8 mouse cellular contexts compared by ENCODE assay signal in genomic region chr12:29290591-29291351, GRCm38 (mm10).
DNase-seq lines count a peak whose midpoint lies in the region; ATAC-seq and TF ChIP-seq lines count a peak whose summit lies in the region.

No protein-coding gene starts in this region.

- no peaks in the 10 kb centered on the region for H3K27me3 ChIP-seq in forebrain, embryonic 13.5 days
- no peaks in the 10 kb centered on the region for H3K27me3 ChIP-seq in heart, postnatal 0 days (ENCODE audit: control insufficient read depth, insufficient read depth, low read length)
- H3K27me3 ChIP-seq in liver, embryonic 14.5 days (ENCODE audit: control insufficient read depth, insufficient read depth, low read length): no peaks in the 10 kb centered on the region
- no peaks in the 10 kb centered on the region for H3K27me3 ChIP-seq in stomach, embryonic 15.5 days (replicated peaks)

- 10% methylated on average over 23 of the region's 23 CpGs for WGBS in forebrain, embryonic 13.5 days
- WGBS in heart, postnatal 0 days: 13% methylated on average over 23 of the region's 23 CpGs
- WGBS in liver, embryonic 14.5 days (ENCODE audit: insufficient replicate concordance): 20% methylated on average over 23 of the region's 23 CpGs
- 7% methylated on average over 23 of the region's 23 CpGs for WGBS in stomach, embryonic 15.5 days

- H3K27ac ChIP-seq in forebrain, embryonic 13.5 days: peak overlapping the region; percentile 83
- peak overlapping the region; percentile 66; the same call in 1 of the 2 replicates for H3K27ac ChIP-seq in heart, postnatal 0 days (ENCODE audit: low read depth)
- no peak overlapping the region for H3K27ac ChIP-seq in liver, embryonic 14.5 days
- H3K27ac ChIP-seq in stomach, embryonic 15.5 days: peak overlapping the region; percentile 75

- H3K36me3 ChIP-seq in forebrain, embryonic 13.5 days (ENCODE audit: poor library complexity, severe bottlenecking): no peaks in the 10 kb centered on the region
- no peaks in the 10 kb centered on the region for H3K36me3 ChIP-seq in heart, postnatal 0 days (replicated peaks; ENCODE audit: control insufficient read depth, insufficient read depth, low read length)
- H3K36me3 ChIP-seq in liver, embryonic 14.5 days (replicated peaks; ENCODE audit: control insufficient read depth, insufficient read depth, low read depth): no peaks in the 10 kb centered on the region
- H3K36me3 ChIP-seq in stomach, embryonic 15.5 days: no peaks in the 10 kb centered on the region

- TF ChIP-seq CTCF in heart, postnatal 0 days (IDR thresholded peaks at IDR 0.05; ENCODE audit: low read depth): no peak
- no peak for TF ChIP-seq CTCF in liver, embryonic 14.5 days (IDR thresholded peaks at IDR 0.05; ENCODE audit: low read depth)

- no peak for TF ChIP-seq EP300 in heart, postnatal 0 days (IDR thresholded peaks at IDR 0.05; ENCODE audit: low read depth)
- TF ChIP-seq EP300 in liver, embryonic 14.5 days (IDR thresholded peaks at IDR 0.05; ENCODE audit: low read depth): no peak

- peak; percentile 63 for DNase-seq in c-Kit-positive CD71-positive TER-119-negative erythroid progenitor cells, embryonic 14.5 days (ENCODE audit: low read depth)
- peak; percentile 98 for DNase-seq in heart, postnatal 0 days (ENCODE audit: low spot score)
- peak; percentile 95 to 98 for DNase-seq in kidney, postnatal 36 days
- DNase-seq in liver, embryonic 14.5 days (ENCODE audit: low read depth in 3 of 3, low spot score in 3 of 3): peak; percentile 60 to 64 (median 63)
- DNase-seq in neural tube, embryonic 10.5 days (ENCODE audit: extremely low spot score, low spot score): peak; percentile 90

- peak; percentile 97 for ATAC-seq in CD4-positive, CD25-positive, alpha-beta regulatory T cell, adult 4 months
- ATAC-seq in forebrain, embryonic 13.5 days: peak; percentile 99
- ATAC-seq in heart, postnatal 0 days (ENCODE audit: insufficient read depth, low read depth): peak; percentile 99
- ATAC-seq in liver, embryonic 14.5 days (ENCODE audit: insufficient read depth): peak; percentile 96
- ATAC-seq in stomach, embryonic 15.5 days (ENCODE audit: insufficient read depth, low FRiP score, low read depth): peak; percentile 99

- H3K4me3 ChIP-seq in forebrain, embryonic 13.5 days: peak overlapping the region; percentile 31
- H3K4me3 ChIP-seq in heart, postnatal 0 days (ENCODE audit: low read depth, low read length): peak overlapping the region; percentile 36
- peak overlapping the region; percentile 26 to 51 for H3K4me3 ChIP-seq in liver, embryonic 14.5 days (ENCODE audit: insufficient read depth in 1 of 2, low read depth in 2 of 2, low read length in 2 of 2)
- peak overlapping the region; percentile 39 for H3K4me3 ChIP-seq in stomach, embryonic 15.5 days (replicated peaks)

- H3K4me1 ChIP-seq in forebrain, embryonic 13.5 days: peaks cover 9% of the 10 kb centered on the region
- H3K4me1 ChIP-seq in heart, postnatal 0 days (ENCODE audit: control insufficient read depth, insufficient read depth): peaks cover 5% of the 10 kb centered on the region; the same call in 1 of the 2 replicates
- H3K4me1 ChIP-seq in liver, embryonic 14.5 days (replicated peaks; ENCODE audit: control insufficient read depth in 2 of 2, insufficient read depth in 2 of 2, low read length in 1 of 2): peaks cover 0 to 4% of the 10 kb centered on the region in 2 experiments; a peak in 1 of 4 replicates
- H3K4me1 ChIP-seq in stomach, embryonic 15.5 days: peaks cover 6% of the 10 kb centered on the region; the same call in 1 of the 2 replicates

- H3K9me3 ChIP-seq in forebrain, embryonic 13.5 days (replicated peaks): no peaks in the 10 kb centered on the region
- H3K9me3 ChIP-seq in heart, postnatal 0 days (replicated peaks; ENCODE audit: control insufficient read depth, low read length): no peaks in the 10 kb centered on the region
- no peaks in the 10 kb centered on the region for H3K9me3 ChIP-seq in liver, embryonic 14.5 days (ENCODE audit: control insufficient read depth, low read length)
- H3K9me3 ChIP-seq in stomach, embryonic 15.5 days: no peaks in the 10 kb centered on the region

- peak overlapping the region; percentile 60 for H3K4me2 ChIP-seq in forebrain, embryonic 13.5 days
- peak overlapping the region; percentile 59 for H3K4me2 ChIP-seq in heart, postnatal 0 days (ENCODE audit: low read depth, low read length)
- H3K4me2 ChIP-seq in liver, embryonic 14.5 days (ENCODE audit: low read depth): peak overlapping the region; percentile 55
- peak overlapping the region; percentile 59 for H3K4me2 ChIP-seq in stomach, embryonic 15.5 days

- peak overlapping the region; percentile 60 for H3K9ac ChIP-seq in forebrain, embryonic 13.5 days
- H3K9ac ChIP-seq in heart, postnatal 0 days (replicated peaks; ENCODE audit: low read depth, low read length): peak overlapping the region; percentile 49
- 0 out of 2 replicates have a peak overlapping the region, but pooled peaks have one; percentile 19 for H3K9ac ChIP-seq in liver, embryonic 14.5 days (replicated peaks)
- H3K9ac ChIP-seq in stomach, embryonic 15.5 days: peak overlapping the region; percentile 12; the same call in 1 of the 2 replicates
